Mouse (Mus musculus) kidney, embryonic 14.5 days (tissue): ENCODE results near the gene Tacr1. TPM values are rescaled to one million over a fixed set of nuclear protein-coding genes. Genes with fewer than 3 reads are reported as not detected.

Experiments used
- ATAC-seq: fragments of 200-750 bp; cut with Nextera tagmentation; 2 replicates; pipeline ENCODE4 v1.8.0; 2017; ENCODE audit warnings: moderate number of reproducible peaks, mild to moderate bottlenecking, moderate TSS enrichment, moderate library complexity; ENCODE audit not compliant: low FRiP score, low TSS enrichment
- H3K27ac ChIP-seq: fragments of 300-500 bp; sonication (generic); 2 replicates; pipeline ENCODE4 v1.5.1; 2014; ENCODE audit warnings: low read depth, mild to moderate bottlenecking, low read length, moderate library complexity, mixed read lengths
- H3K27me3 ChIP-seq: fragments of 300-500 bp; sonication (generic); 2 replicates; pipeline ENCODE4 v1.6.1; 2014; ENCODE audit warnings: mild to moderate bottlenecking, low read length; ENCODE audit not compliant: control insufficient read depth, insufficient read depth
- H3K36me3 ChIP-seq: fragments of 300-500 bp; sonication (generic); 2 replicates; pipeline ENCODE4 v1.6.1; 2014; ENCODE audit warnings: low read length, mixed read lengths; ENCODE audit not compliant: control insufficient read depth, insufficient read depth
- H3K4me1 ChIP-seq: fragments of 300-500 bp; sonication (generic); 2 replicates; pipeline ENCODE4 v1.6.1; 2014; ENCODE audit warnings: low read length, mixed read lengths; ENCODE audit not compliant: control insufficient read depth, insufficient read depth
- H3K4me2 ChIP-seq: fragments of 300-500 bp; sonication (generic); replicated peaks from 2 replicates; pipeline ENCODE4 v1.6.1; 2014; ENCODE audit warnings: low read depth, mild to moderate bottlenecking, low read length
- H3K4me3 ChIP-seq: fragments of 300-500 bp; sonication (generic); 2 replicates; pipeline ENCODE4 v1.5.1; 2014; ENCODE audit warnings: mild to moderate bottlenecking, low read length
- H3K9ac ChIP-seq: fragments of 300-500 bp; sonication (generic); 2 replicates; pipeline ENCODE4 v1.6.1; 2014; ENCODE audit warnings: low read depth, mild to moderate bottlenecking, low read length, moderate library complexity
- H3K9me3 ChIP-seq: fragments of 300-500 bp; sonication (generic); 2 replicates; pipeline ENCODE4 v1.6.1; 2016; ENCODE audit warnings: low read length; ENCODE audit not compliant: control insufficient read depth
- WGBS: fragments of 180-500 bp; shearing (Covaris S2); extraction: QIAGEN DNeasy Blood & Tissue Kit; methylation state at CpG from one replicate; pipeline ENCODE4 v1.1.7; 2014; 5-methylcytosine and 5-hydroxymethylcytosine counted together
- polyA plus RNA-seq: library from polyadenylated mRNA; unstranded; fragments of >200 nt; fragmentation: Nextera tagmentation; extraction: Ambion mirVana; gene quantifications from 2 replicates; pipeline ENCODE4 v1.2.1, GENCODE M21; 2014

Tacr1 gene
- polyA plus RNA-seq, 1 experiment from 2014 or later = 0.08 TPM

DNA sequence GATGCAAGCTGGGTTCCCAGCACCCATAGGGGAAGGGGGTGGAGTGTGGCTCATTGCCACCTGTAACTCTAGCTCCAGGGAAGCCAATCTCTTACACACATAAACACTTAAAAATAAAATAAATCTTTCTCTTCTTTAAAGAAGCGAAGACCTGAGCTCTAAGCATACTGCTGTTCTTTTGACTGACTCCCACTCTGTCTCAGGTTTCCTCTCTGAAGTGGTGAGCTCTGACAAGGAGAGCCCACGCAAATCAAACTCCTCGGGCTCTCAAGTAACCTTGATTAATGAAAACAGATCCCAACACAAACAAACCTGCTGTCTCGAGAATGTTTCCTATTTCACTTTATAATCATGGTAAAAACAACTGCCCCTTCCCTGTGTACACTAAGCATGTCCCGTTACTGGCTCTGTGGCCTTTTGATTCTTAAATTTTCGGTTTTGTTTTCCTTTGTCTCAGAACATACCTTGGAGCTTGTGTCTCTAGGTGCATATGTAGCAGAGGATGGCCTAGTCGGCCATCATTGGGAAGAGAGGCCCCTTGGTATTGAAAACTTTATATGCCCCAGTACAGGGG is 108.8 kb downstream of the Tacr1 start:
- Histone ChIP-seq H3K9ac (no peak overlapping the region), H3K27me3 (no peaks in the 10 kb centered on the region), H3K4me1 (no peaks in the 10 kb centered on the region), H3K27ac (no peak overlapping the region), H3K36me3 (no peaks in the 10 kb centered on the region), H3K9me3 (no peaks in the 10 kb centered on the region), H3K4me2 (no peak overlapping the region), H3K4me3 (no peak overlapping the region)
- WGBS = 21% methylated on average over 7 of the region's 7 CpGs
- ATAC-seq = peak; percentile 87

GRCm38 (mm10) chr6:82519626-82520025 is 117.5 kb downstream of the Tacr1 start:
- H3K27ac ChIP-seq = no peak overlapping the region
- WGBS = 85% methylated on average over 3 of the region's 3 CpGs
- H3K4me2 ChIP-seq = no peak overlapping the region
- no peak overlapping the region for H3K9ac ChIP-seq
- no peaks in the 10 kb centered on the region for H3K9me3 ChIP-seq
- H3K4me3 ChIP-seq = no peak overlapping the region
- H3K36me3 ChIP-seq = no peaks in the 10 kb centered on the region
- H3K27me3 ChIP-seq = no peaks in the 10 kb centered on the region
- ATAC-seq = no peak
- no peaks in the 10 kb centered on the region for H3K4me1 ChIP-seq

DNA sequence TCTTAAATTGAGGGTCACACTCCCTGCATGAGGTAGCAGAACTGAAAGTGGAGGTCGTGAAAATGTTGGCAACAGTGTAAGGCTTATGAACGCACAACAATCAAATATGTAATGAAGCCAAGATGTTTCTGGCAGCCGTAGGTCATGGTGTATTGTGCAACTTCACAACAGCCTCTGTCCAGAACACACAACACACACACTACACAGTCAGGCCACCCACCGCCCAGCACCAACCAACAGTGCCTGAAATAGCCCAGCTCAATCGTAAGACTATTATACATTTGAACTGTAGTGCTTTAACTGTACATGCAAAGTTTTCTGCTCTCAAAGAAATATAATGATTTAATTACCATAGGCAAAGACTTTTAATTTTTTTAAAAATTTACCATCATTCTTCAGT is 120.4 kb downstream of the Tacr1 start:
- Histone ChIP-seq H3K36me3 (no peaks in the 10 kb centered on the region), H3K9ac (no peak overlapping the region), H3K4me2 (no peak overlapping the region), H3K27ac (no peak overlapping the region), H3K9me3 (no peaks in the 10 kb centered on the region), H3K27me3 (no peaks in the 10 kb centered on the region), H3K4me3 (no peak overlapping the region), H3K4me1 (no peaks in the 10 kb centered on the region)
- 87% methylated on average over 5 of the region's 5 CpGs for WGBS
- ATAC-seq = no peak

GRCm38 (mm10) chr6:82525107-82525867 is 123.2 kb downstream of the Tacr1 start:
- no peak overlapping the region for H3K27ac ChIP-seq
- no peak overlapping the region for H3K9ac ChIP-seq
- no peaks in the 10 kb centered on the region for H3K27me3 ChIP-seq
- no peaks in the 10 kb centered on the region for H3K9me3 ChIP-seq
- 30% methylated on average over 3 of the region's 3 CpGs for WGBS
- H3K4me3 ChIP-seq = no peak overlapping the region
- peak; percentile 75 for ATAC-seq
- no peak overlapping the region for H3K4me2 ChIP-seq
- no peaks in the 10 kb centered on the region for H3K4me1 ChIP-seq
- H3K36me3 ChIP-seq = no peaks in the 10 kb centered on the region

GRCm38 (mm10) chr6:82528631-82529030 is 126.5 kb downstream of the Tacr1 start:
- Histone ChIP-seq H3K36me3 (no peaks in the 10 kb centered on the region), H3K27ac (no peak overlapping the region), H3K4me2 (no peak overlapping the region), H3K4me1 (no peaks in the 10 kb centered on the region), H3K27me3 (no peaks in the 10 kb centered on the region), H3K9me3 (no peaks in the 10 kb centered on the region), H3K4me3 (no peak overlapping the region), H3K9ac (no peak overlapping the region)
- 69% methylated on average over 2 of the region's 2 CpGs for WGBS
- ATAC-seq = no peak

- ATAC-seq = no peak
- Histone ChIP-seq H3K36me3 (no peaks in the 10 kb centered on the region), H3K9me3 (no peaks in the 10 kb centered on the region), H3K4me3 (no peak overlapping the region), H3K9ac (no peak overlapping the region), H3K27me3 (no peaks in the 10 kb centered on the region), H3K4me1 (no peaks in the 10 kb centered on the region), H3K27ac (no peak overlapping the region), H3K4me2 (no peak overlapping the region)
- WGBS = 50% methylated on average over 8 of the region's 8 CpGs
Observed at GRCm38 (mm10) chr6:82536641-82537040, 134.5 kb downstream of the Tacr1 start.

DNA sequence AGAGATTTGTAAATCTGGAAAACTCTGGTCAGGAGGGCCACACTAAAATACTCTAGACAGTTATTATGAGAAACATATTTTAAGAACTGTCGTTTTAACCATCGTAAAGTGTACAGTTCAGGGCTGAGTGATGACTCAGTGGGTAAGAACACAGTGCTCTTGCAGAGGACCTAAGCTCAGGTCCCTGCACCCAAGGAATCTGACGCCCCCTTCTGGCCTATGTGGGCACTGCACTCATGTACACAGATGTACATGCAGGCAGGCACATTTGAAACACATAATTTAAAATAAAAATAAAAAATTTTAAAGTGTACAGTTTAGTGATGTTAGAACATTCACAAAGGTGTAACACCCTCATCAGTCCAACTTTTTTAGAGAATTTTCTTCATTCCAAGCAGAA is 147.1 kb downstream of the Tacr1 start:
- Histone ChIP-seq H3K36me3 (no peaks in the 10 kb centered on the region), H3K9ac (no peak overlapping the region), H3K4me3 (no peak overlapping the region), H3K27me3 (no peaks in the 10 kb centered on the region), H3K9me3 (peaks cover 5% of the 10 kb centered on the region), H3K4me1 (no peaks in the 10 kb centered on the region), H3K27ac (no peak overlapping the region), H3K4me2 (no peak overlapping the region)
- no peak for ATAC-seq
- 54% methylated on average over 3 of the region's 3 CpGs for WGBS

- Histone ChIP-seq H3K4me1 (no peaks in the 10 kb centered on the region), H3K9me3 (no peaks in the 10 kb centered on the region), H3K4me2 (no peak overlapping the region), H3K4me3 (no peak overlapping the region), H3K36me3 (no peaks in the 10 kb centered on the region), H3K27ac (no peak overlapping the region), H3K27me3 (no peaks in the 10 kb centered on the region), H3K9ac (no peak overlapping the region)
- ATAC-seq = no peak
- 85% methylated on average over 5 of the region's 5 CpGs for WGBS
Observed at GRCm38 (mm10) chr6:82575445-82575844, 173.3 kb downstream of the Tacr1 start.

GRCm38 (mm10) chr6:82585396-82585795 is 183.3 kb downstream of the Tacr1 start:
- no peaks in the 10 kb centered on the region for H3K36me3 ChIP-seq
- ATAC-seq = no peak
- H3K9ac ChIP-seq = no peak overlapping the region
- no peak overlapping the region for H3K4me2 ChIP-seq
- H3K27ac ChIP-seq = no peak overlapping the region
- no peaks in the 10 kb centered on the region for H3K27me3 ChIP-seq
- WGBS = 58% methylated on average over 5 of the region's 6 CpGs
- no peaks in the 10 kb centered on the region; the same call in 1 of the 2 replicates for H3K4me1 ChIP-seq
- no peaks in the 10 kb centered on the region for H3K9me3 ChIP-seq
- H3K4me3 ChIP-seq = no peak overlapping the region
